Mouse (Mus musculus): Measurements from ENCODE around the gene Il34. TPM values are rescaled to one million over a fixed set of nuclear protein-coding genes. Genes with fewer than 3 reads are reported as not detected.
A peak's percentile ranks its signal among the peaks of the same experiment; 100 is the strongest.

Gene Il34
- polyA plus RNA-seq, 1 experiment from 2014 or later, result 0.15 TPM

DNA sequence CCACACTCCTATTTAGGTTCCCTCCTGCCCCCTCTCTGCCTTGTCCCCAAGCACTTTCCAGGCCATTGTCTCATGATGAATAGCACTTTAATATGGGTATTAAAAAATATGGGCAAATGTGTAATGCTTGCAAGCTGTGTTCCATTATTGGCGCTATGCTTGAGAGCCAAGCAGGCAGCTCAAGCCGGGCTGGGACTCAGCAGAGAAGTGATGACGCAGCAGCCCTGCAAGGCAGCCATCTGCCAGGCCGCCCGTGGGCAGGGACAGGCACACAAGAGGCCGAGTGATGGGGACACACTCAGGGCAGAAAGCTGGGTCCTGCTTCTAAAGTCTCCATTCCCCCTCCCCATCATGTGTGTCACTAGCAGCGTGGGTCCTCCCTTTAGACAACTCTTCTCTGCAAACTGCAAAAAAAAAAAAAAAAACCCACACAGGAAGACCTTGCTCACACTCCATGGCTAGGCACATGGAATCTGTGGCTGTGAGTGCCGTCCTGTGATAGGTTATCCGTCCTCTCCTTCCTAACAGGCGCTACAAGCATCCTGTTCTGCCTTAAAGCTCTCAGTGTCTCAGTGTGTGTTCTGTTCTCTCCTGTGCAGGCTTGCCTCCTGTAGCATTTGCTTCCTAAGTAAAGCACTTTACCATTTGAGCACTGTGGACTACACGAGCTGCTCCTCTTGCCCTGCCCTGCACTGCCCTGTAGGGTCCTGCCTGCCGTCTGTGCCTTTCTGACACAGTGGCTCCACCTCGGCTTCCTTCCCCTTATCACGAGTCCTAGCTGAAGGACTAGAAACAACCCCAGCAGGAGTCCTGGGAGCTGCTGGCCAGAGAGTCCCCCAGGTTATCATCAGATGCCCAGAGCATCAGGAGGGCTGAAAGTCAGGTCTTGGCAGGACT lies 100.1 kb downstream of the Il34 start:
- Histone ChIP-seq H3K9ac (replicated peaks; ENCODE audit: low read length) (no peak overlapping the region), H3K4me2 (ENCODE audit: low read depth, low read length) (no peak overlapping the region), H3K9me3 (replicated peaks; ENCODE audit: control insufficient read depth, low read length) (no peaks in the 10 kb centered on the region), H3K4me1 (ENCODE audit: control insufficient read depth, insufficient read depth, low read length) (no peaks in the 10 kb centered on the region), H3K4me3 (ENCODE audit: low read depth, low read length) (no peak overlapping the region), H3K27me3 (ENCODE audit: control insufficient read depth, insufficient read depth, low read length) (no peaks in the 10 kb centered on the region), H3K27ac (replicated peaks; ENCODE audit: low read depth, low read length) (no peak overlapping the region), H3K36me3 (replicated peaks; ENCODE audit: control insufficient read depth, insufficient read depth, low read depth, low read length) (no peaks in the 10 kb centered on the region)
- DNase-seq (ENCODE audit: low spot score) (no peak), ATAC-seq (replicated peaks; ENCODE audit: insufficient number of reproducible peaks, low FRiP score, low TSS enrichment, low read depth) (no peak)
- 68% methylated on average over 14 of the region's 14 CpGs for WGBS

DNA sequence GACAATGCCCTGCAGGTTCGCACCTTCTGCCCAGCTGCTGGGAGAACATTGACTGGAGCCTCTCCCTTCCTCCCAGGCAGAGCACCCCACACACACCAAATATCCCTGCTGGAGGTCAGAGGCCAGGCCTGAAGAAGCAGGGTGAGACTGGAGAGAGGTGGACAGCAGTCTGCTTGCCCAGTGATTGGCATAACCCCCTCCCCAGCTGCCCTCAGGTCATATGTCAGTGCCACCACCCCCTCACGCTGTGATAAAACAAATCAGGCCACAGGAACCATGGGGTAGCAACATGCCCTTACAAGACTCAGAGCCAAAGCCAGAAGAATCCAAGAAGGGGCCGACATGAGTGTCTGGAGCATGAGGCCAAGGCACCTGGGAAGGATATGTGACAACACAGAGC lies 101.6 kb downstream of the Il34 start:
- no peak overlapping the region for H3K4me3 ChIP-seq (ENCODE audit: low read depth, low read length)
- 68% methylated on average over 3 of the region's 3 CpGs for WGBS
- no peaks in the 10 kb centered on the region for H3K4me1 ChIP-seq (ENCODE audit: control insufficient read depth, insufficient read depth, low read length)
- H3K27ac ChIP-seq (replicated peaks; ENCODE audit: low read depth, low read length), result no peak overlapping the region
- no peak overlapping the region for H3K9ac ChIP-seq (replicated peaks; ENCODE audit: low read length)
- H3K4me2 ChIP-seq (ENCODE audit: low read depth, low read length), result no peak overlapping the region
- no peaks in the 10 kb centered on the region for H3K9me3 ChIP-seq (replicated peaks; ENCODE audit: control insufficient read depth, low read length)
- no peak for DNase-seq (ENCODE audit: low spot score)
- no peak for ATAC-seq (replicated peaks; ENCODE audit: insufficient number of reproducible peaks, low FRiP score, low TSS enrichment, low read depth)
- no peaks in the 10 kb centered on the region for H3K27me3 ChIP-seq (ENCODE audit: control insufficient read depth, insufficient read depth, low read length)
- no peaks in the 10 kb centered on the region for H3K36me3 ChIP-seq (replicated peaks; ENCODE audit: control insufficient read depth, insufficient read depth, low read depth, low read length)

DNA sequence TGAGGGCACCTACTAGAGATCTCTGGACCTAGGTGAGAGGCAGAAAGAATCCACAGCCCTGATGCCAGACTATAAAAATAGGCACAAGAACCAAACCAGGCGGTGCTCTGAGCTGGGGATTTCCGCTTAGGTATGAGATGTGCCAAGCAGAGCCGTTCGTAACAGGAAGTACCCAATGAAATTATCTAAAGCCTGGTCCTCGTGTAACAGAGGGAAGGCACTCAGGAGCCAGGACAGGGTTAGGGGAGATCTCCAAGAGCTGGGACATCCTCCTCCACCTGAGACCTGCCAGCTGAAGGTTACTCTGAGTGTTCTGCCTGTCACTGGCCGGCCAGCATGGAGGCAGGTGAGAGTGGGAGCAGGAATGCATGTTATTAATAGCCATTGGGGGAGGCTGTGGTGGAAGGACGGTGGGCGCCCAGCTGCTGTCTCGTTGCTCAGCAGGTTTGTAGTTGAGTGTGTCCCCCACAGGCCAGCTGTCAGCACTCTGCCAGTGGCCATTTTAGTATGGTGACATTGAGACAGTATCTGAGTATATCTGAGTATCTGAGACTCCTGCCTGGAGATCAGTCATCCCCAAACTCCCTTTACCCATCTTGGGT lies 102.2 kb downstream of the Il34 start:
- Histone ChIP-seq H3K36me3 (replicated peaks; ENCODE audit: control insufficient read depth, insufficient read depth, low read depth, low read length) (no peaks in the 10 kb centered on the region), H3K4me1 (ENCODE audit: control insufficient read depth, insufficient read depth, low read length) (no peaks in the 10 kb centered on the region), H3K9ac (replicated peaks; ENCODE audit: low read length) (no peak overlapping the region), H3K4me2 (ENCODE audit: low read depth, low read length) (no peak overlapping the region), H3K9me3 (replicated peaks; ENCODE audit: control insufficient read depth, low read length) (no peaks in the 10 kb centered on the region), H3K4me3 (ENCODE audit: low read depth, low read length) (no peak overlapping the region), H3K27ac (replicated peaks; ENCODE audit: low read depth, low read length) (no peak overlapping the region), H3K27me3 (ENCODE audit: control insufficient read depth, insufficient read depth, low read length) (no peaks in the 10 kb centered on the region)
- no peak for DNase-seq (ENCODE audit: low spot score)
- no peak for ATAC-seq (replicated peaks; ENCODE audit: insufficient number of reproducible peaks, low FRiP score, low TSS enrichment, low read depth)
- 78% methylated on average over 9 of the region's 9 CpGs for WGBS

DNA sequence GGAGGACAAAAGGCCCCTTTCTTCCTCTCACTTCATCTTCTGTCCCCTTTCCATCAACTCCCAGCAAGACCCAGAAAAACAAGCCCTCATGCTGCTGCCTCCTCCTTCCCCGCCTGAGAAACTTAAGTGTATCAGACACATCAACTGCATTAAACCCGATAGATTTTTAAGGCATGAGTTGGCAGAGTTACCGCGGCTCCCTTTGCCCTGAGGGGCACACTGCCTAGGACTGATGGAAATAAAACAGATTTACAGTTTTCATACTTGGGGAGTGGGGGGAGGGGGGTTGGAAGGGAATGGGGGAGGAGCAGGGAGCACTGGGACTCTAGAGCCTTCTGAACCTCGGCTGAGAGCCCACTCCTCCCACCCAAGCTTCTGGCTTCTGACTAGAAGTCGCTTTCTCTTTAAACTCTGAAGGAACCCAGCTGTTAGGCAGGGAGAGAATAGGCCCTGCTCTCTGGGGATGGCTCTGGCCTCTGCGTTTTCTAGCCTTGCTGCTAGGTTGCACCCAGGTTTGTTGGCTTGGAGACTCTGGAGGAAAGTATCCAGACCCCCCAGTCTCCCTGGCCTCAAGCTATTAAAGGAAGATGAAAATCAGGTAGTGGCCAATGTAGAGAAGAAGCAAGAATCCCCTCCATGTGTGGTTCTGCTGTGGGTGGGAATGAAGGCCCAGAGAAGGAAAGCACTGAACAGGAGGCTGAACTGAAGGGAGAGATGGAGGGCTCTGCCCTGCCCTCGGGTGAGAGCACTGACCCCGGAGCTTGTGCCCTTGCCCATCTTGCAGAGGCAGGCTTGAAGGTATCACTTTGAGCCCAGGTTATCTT lies 102.9 kb downstream of the Il34 start:
- no peak overlapping the region for H3K9ac ChIP-seq (replicated peaks; ENCODE audit: low read length)

DNA sequence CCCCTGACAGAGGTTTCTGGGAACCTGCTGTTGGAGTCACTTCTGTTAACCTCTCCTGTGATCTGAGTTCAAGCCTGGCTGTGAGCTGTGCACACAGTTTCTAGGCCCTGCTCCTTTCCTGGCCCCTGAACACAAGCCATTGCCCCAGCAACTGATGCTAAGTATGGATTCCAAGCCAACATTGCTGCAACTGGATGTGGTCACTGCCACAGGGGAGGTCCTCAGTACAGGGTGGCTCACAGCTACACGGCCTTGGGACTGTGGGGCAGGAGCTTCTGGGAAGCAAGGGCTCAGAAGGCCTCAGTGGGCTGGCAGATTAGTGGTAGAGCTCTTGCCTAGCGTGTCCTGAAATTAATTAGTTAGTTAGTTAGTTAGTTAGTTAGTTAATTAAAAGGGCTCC lies 105.2 kb downstream of the Il34 start:
- 89% methylated on average over 2 of the region's 2 CpGs for WGBS
- Histone ChIP-seq H3K27me3 (ENCODE audit: control insufficient read depth, insufficient read depth, low read length) (no peaks in the 10 kb centered on the region), H3K27ac (replicated peaks; ENCODE audit: low read depth, low read length) (no peak overlapping the region), H3K9ac (replicated peaks; ENCODE audit: low read length) (no peak overlapping the region), H3K4me3 (ENCODE audit: low read depth, low read length) (no peak overlapping the region), H3K4me2 (ENCODE audit: low read depth, low read length) (no peak overlapping the region), H3K36me3 (replicated peaks; ENCODE audit: control insufficient read depth, insufficient read depth, low read depth, low read length) (no peaks in the 10 kb centered on the region), H3K4me1 (ENCODE audit: control insufficient read depth, insufficient read depth, low read length) (no peaks in the 10 kb centered on the region), H3K9me3 (replicated peaks; ENCODE audit: control insufficient read depth, low read length) (no peaks in the 10 kb centered on the region)
- no peak for DNase-seq (ENCODE audit: low spot score)
- no peak for ATAC-seq (replicated peaks; ENCODE audit: insufficient number of reproducible peaks, low FRiP score, low TSS enrichment, low read depth)

More for the DNA sequence above, 102.9 kb downstream of the Il34 start:
- Histone ChIP-seq H3K36me3 (replicated peaks; ENCODE audit: control insufficient read depth, insufficient read depth, low read depth, low read length) (no peaks in the 10 kb centered on the region), H3K4me1 (ENCODE audit: control insufficient read depth, insufficient read depth, low read length) (no peaks in the 10 kb centered on the region), H3K9me3 (replicated peaks; ENCODE audit: control insufficient read depth, low read length) (no peaks in the 10 kb centered on the region), H3K27ac (replicated peaks; ENCODE audit: low read depth, low read length) (peak overlapping the region; percentile 6; the same call in 1 of the 2 replicates), H3K27me3 (ENCODE audit: control insufficient read depth, insufficient read depth, low read length) (no peaks in the 10 kb centered on the region), H3K4me3 (ENCODE audit: low read depth, low read length) (no peak overlapping the region), H3K4me2 (ENCODE audit: low read depth, low read length) (no peak overlapping the region)
- ATAC-seq (replicated peaks; ENCODE audit: insufficient number of reproducible peaks, low FRiP score, low TSS enrichment, low read depth) (no peak), DNase-seq (ENCODE audit: low spot score) (no peak)
- 44% methylated on average over 9 of the region's 9 CpGs for WGBS

DNA sequence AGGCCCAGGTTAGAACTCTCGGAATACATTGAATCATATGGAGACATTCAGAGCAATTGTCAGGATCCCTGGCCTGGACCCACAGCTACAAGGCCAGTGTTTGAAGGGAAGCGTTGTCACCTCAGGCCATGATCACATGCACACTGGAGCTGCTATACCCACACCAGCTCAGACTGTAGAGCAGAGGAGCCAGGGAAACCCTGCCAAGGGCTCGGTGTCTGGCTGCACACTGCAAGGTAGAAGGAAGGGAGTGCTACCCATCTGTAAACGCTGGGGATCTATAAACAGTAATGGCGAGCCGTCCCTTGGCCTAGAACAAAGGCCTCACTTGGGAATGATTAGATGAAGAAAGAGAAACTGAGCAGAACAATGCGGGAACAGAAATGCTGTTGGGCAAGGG lies 106.2 kb downstream of the Il34 start:
- Histone ChIP-seq H3K27me3 (ENCODE audit: control insufficient read depth, insufficient read depth, low read length) (no peaks in the 10 kb centered on the region), H3K9ac (replicated peaks; ENCODE audit: low read length) (no peak overlapping the region), H3K4me3 (ENCODE audit: low read depth, low read length) (no peak overlapping the region), H3K36me3 (replicated peaks; ENCODE audit: control insufficient read depth, insufficient read depth, low read depth, low read length) (no peaks in the 10 kb centered on the region), H3K4me2 (ENCODE audit: low read depth, low read length) (no peak overlapping the region), H3K27ac (replicated peaks; ENCODE audit: low read depth, low read length) (no peak overlapping the region), H3K9me3 (replicated peaks; ENCODE audit: control insufficient read depth, low read length) (no peaks in the 10 kb centered on the region), H3K4me1 (ENCODE audit: control insufficient read depth, insufficient read depth, low read length) (no peaks in the 10 kb centered on the region)
- WGBS, result 85% methylated on average over 7 of the region's 7 CpGs
- no peak for ATAC-seq (replicated peaks; ENCODE audit: insufficient number of reproducible peaks, low FRiP score, low TSS enrichment, low read depth)
- DNase-seq (ENCODE audit: low spot score), result no peak

DNA sequence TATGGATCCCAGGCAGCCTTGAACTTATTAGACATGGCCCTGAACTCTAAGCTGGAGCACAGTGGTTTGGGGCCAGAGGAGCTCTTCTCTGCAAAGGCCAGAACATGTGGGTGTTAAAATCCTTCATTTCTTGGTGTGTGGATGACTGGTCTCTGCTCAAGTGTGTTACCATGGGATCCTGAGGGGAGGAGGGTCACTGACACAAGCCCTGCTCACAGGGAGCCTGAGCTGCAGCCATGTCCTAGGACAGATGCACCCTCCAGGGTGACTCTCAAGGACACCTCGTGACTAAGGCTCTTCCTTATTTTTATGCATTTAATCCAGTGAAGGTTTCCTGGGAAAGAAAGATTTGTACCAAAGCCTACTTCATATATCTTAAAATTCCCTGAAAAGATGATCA lies 107.6 kb downstream of the Il34 start:
- H3K4me3 ChIP-seq (ENCODE audit: low read depth, low read length), result no peak overlapping the region
- DNase-seq (ENCODE audit: low spot score) (no peak), ATAC-seq (replicated peaks; ENCODE audit: insufficient number of reproducible peaks, low FRiP score, low TSS enrichment, low read depth) (no peak)
- no peak overlapping the region for H3K4me2 ChIP-seq (ENCODE audit: low read depth, low read length)
- H3K27ac ChIP-seq (replicated peaks; ENCODE audit: low read depth, low read length), result no peak overlapping the region
- H3K27me3 ChIP-seq (ENCODE audit: control insufficient read depth, insufficient read depth, low read length), result no peaks in the 10 kb centered on the region
- no peaks in the 10 kb centered on the region for H3K9me3 ChIP-seq (replicated peaks; ENCODE audit: control insufficient read depth, low read length)
- no peaks in the 10 kb centered on the region for H3K4me1 ChIP-seq (ENCODE audit: control insufficient read depth, insufficient read depth, low read length)
- H3K36me3 ChIP-seq (replicated peaks; ENCODE audit: control insufficient read depth, insufficient read depth, low read depth, low read length), result no peaks in the 10 kb centered on the region
- WGBS, result 81% methylated on average over 1 of the region's 1 CpGs
- H3K9ac ChIP-seq (replicated peaks; ENCODE audit: low read length), result no peak overlapping the region
